Mouse (Mus musculus) MEL-GATA-1-ER (cell line): ENCODE results near the gene Dennd1b.

ENCODE experiments used
- DNase-seq: peaks from one replicate; pipeline ENCODE4 v3.0.0-alpha.2; 2012; ENCODE audit warnings: low read depth; ENCODE audit errors: extremely low read depth

The Dennd1b gene

GRCm38 (mm10) chr1:139007475-139007874 lies 44.2 kb downstream of the Dennd1b start:
- DNase-seq: peak; percentile 6

- no peak for DNase-seq
These were observed 52.0 kb downstream of the Dennd1b start for GRCm38 (mm10) chr1:139015118-139015788.

GRCm38 (mm10) chr1:139021298-139021697 lies 58.1 kb downstream of the Dennd1b start:
- no peak for DNase-seq

- no peak for DNase-seq
These were observed 62.8 kb downstream of the Dennd1b start for GRCm38 (mm10) chr1:139025882-139026645.

- no peak for DNase-seq
These were observed 66.3 kb downstream of the Dennd1b start for GRCm38 (mm10) chr1:139029521-139029920.

GRCm38 (mm10) chr1:139032411-139032810 lies 69.2 kb downstream of the Dennd1b start:
- no peak for DNase-seq

- no peak for DNase-seq
These were observed 71.9 kb downstream of the Dennd1b start for GRCm38 (mm10) chr1:139035141-139035540.

- no peak for DNase-seq
These were observed 73.1 kb downstream of the Dennd1b start for GRCm38 (mm10) chr1:139036302-139036701.

- peak; percentile 23 for DNase-seq
These were observed 73.7 kb downstream of the Dennd1b start for GRCm38 (mm10) chr1:139036768-139037507.

- DNase-seq: no peak
These were observed 74.8 kb downstream of the Dennd1b start for GRCm38 (mm10) chr1:139038074-139038473.

- no peak for DNase-seq
These were observed 75.4 kb downstream of the Dennd1b start for GRCm38 (mm10) chr1:139038620-139039019.

- DNase-seq: no peak
These were observed 76.4 kb downstream of the Dennd1b start for GRCm38 (mm10) chr1:139039529-139040230.

GRCm38 (mm10) chr1:139049075-139049474 lies 85.8 kb downstream of the Dennd1b start:
- no peak for DNase-seq

- no peak for DNase-seq
These were observed 86.7 kb downstream of the Dennd1b start for GRCm38 (mm10) chr1:139049881-139050472.

GRCm38 (mm10) chr1:139053003-139053402 lies 89.8 kb downstream of the Dennd1b start:
- no peak for DNase-seq

- peak; percentile 43 for DNase-seq
These were observed 97.1 kb downstream of the Dennd1b start for GRCm38 (mm10) chr1:139060301-139060700.

GRCm38 (mm10) chr1:139064711-139065110 lies 101.5 kb downstream of the Dennd1b start:
- no peak for DNase-seq

GRCm38 (mm10) chr1:139067210-139067609 lies 104.0 kb downstream of the Dennd1b start:
- DNase-seq: no peak

GRCm38 (mm10) chr1:139071015-139071414 lies 107.8 kb downstream of the Dennd1b start:
- no peak for DNase-seq

- no peak for DNase-seq
These were observed 112.4 kb downstream of the Dennd1b start for GRCm38 (mm10) chr1:139075671-139076070.

- no peak for DNase-seq
These were observed 114.8 kb downstream of the Dennd1b start for GRCm38 (mm10) chr1:139077989-139078388.
